Mouse (Mus musculus) v-Abl transformed pro-B cells (cell line): Measurements from ENCODE around the gene Coq5.

Source experiments
- in situ Hi-C, 2 experiments: fragments of 400-800 bp; cut with MboI; formaldehyde crosslinking; loops; one replicate each; pipeline ENCODE4 v1.15.1; 2025; ENCODE audit not compliant: unreplicated experiment in 2 of 2

The Coq5 gene

DNA sequence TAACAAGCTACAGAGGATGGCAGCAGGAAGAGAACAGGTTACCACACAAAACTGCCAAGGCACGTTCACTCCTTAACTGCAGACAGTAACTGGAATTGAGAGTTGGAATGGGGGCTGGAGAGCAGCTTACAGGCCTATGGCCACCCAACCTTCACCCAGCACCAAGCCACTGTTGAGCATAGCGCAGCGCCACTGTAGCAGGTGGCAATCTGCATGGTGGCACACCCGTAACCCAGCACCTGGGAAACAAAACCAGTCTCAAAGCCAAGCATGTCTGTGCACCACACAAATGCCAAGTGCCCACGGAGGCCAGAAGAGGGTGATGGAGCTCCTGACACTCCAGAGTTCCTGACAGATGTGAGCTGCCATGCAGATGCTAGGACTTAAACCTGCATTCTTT, 13.1 kb upstream of the Coq5 start:
- in situ Hi-C loops, result no loop called here

DNA sequence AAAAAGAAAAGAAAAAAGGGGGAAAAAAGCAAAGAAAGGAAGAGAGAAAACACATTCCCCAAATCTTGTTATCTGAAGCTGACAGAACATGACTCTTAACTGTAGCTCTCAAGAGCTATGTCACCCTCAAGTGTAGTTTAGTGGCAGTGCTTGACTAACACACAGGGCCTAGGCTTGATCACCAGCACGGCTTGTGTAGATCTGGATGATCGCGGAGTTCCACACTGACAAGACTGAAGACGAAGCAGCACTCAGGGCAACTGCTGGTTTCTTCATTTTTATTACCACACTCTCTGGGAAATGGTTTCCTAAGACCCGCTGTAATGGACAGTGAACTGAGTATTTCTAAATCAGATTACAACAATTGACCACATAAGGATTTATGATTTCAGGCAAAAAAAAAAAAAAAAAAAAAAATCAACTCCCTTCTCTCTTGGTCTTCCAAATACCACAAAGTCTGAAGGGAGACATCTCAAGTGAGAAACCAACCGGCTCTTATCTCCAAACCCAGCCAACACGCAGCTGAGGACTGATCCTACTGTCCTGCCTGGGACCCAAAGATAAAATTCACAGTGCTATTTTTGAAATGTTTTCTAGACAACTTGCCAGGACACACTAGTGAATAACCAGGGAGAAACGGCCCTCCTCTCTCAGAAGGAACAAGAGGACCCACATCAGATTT, 12.5 kb upstream of the Coq5 start:
- in situ Hi-C loops, result no loop called here

DNA sequence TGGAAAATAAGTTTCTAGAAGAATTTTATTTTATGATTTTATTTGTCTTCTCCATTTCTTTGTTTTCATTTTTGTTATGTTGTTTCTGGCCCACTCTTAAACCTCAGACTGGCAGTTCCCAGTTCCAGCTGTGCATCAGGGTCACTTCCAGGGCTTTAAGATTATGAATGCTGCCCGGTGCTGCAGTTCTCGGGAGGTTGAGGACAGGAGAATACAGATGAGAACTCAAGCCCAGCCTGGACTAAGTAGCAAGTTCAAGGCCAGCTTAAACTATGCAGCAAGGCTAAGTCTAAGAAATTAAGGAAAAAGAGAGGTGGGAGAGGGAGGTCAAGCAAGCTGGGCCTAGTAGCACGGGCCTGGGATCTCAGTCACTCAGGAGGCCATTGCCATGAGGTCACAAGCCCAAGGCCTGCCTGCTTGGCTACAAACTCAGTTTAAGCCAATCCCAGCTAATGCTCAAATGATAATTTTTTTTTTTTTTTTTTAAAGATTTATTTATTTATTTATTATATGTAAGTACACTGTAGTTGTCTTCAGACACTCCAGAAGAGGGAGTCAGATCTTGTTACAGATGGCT, 11.9 kb upstream of the Coq5 start:
- in situ Hi-C loops, result no loop called here

DNA sequence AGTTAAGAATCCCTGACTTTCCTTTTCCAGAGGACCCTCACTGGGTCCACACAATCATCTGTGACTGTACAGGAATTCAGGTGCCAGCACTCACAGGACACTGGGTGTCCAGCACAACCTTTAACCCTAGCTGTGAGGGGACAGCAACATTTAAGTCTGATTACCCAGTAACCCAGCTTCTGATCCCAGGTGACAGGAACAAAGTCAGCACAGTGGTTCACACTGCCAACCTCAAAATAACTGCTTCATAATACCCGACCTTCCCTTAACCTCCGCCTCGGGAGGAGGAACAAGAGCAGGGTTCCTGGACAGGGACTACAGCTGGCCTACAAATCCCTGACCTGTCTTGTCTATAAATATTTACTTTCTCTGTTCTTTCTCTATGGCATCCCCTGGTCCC, 11.2 kb upstream of the Coq5 start:
- in situ Hi-C loops, result no loop called here

DNA sequence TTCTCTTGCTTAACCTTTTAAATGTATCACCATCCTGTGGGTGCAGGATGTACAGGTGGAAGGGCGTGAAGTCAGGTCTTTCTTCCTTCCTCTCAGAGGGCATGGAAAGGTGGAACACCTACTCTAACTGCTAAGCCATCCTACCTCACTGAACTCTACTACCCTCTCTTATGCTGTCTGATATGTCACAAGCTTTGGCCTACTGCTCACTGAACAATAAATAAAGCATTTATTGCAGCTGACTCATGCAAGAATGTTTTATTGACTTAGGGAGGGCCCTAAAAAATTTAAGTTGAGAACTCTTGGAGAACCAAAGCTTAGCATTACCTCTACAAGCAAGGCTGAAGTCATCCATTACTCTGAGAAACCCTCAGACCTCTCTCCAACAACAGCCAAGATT, 9.5 kb upstream of the Coq5 start:
- in situ Hi-C loops, result no loop called here

DNA sequence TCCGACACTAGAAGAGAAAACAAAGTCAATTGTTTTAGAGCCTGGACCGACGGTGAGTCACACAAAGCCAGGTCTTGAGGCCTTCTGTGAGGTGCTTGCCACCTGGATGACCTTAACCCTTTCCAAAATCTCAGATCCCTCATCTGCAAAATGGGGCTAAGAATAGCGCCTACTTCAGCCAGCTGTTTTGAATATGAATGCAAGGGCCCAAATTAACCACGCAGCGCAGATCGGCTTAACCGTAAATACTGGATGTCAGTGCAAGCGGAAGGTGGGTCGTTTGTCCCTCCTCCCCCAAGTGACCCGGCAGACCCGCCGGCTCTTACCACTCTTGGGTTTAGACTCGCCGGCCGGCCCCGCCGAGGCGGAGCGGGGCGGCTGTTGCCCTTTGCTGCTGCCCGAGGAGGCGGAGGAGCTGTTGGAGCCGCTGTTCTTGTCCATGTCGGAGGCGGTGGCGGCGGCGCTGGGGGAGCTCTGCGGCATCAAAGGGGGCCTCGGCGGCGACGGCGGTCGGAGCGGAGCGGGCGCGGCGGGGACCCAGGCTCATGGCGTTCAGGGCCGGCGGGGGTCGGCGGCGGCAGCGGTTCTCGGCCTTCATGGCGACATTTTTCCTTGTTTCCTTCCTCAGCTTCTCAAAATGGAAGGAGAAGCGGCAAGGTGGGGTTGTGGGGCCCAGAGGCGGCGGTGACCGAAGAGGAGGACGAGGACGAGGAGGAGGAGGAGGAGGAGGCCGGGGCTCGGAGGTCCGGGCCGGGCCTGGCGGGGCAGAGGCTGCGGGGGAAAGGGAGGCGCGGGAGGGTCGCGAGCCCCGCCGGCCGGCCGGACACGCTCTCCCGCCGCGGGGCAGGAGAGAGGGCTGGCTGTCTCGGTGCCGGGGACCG, 7.3 kb upstream of the Coq5 start:
- in situ Hi-C loops, result no loop called here

DNA sequence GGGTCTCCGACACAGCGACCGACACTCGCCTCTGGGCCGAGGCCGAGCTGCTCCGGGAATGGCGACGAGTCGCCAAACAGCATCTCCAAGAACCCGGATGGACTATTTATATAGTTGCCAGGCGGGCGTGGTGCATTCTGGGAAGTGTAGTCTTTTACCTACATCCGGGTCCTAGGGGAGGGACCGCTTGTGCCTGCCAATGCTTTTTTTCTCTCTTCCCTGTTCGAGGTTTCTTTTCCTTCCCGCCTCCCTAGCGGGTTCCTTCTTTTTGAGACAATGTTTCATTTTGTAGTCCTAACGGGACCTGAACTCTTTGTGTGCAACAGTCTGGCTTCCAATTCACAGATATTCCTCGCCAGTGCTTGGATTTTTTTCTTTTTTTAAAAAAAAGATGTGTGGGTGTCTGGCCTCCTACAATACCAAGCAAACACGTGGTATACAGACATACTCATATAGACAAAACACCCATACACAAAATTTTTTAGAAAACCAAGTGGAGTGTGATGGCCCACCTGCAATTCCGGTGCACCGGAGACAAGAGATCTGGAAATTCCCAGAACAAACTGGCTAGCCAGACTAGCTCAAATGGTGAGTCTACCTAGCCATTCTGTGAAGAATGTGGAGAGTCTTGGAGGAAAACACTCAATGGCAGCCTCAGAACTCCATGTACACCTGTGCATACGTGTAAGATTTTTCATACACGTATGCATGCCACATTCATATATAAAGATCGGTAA, 6.5 kb upstream of the Coq5 start, which contains the start of gene Rnf10:
Gene Rnf10 (minus strand): TSS at position 87 of the 737 bp plus-strand sequence.
- in situ Hi-C loops, result no loop called here

DNA sequence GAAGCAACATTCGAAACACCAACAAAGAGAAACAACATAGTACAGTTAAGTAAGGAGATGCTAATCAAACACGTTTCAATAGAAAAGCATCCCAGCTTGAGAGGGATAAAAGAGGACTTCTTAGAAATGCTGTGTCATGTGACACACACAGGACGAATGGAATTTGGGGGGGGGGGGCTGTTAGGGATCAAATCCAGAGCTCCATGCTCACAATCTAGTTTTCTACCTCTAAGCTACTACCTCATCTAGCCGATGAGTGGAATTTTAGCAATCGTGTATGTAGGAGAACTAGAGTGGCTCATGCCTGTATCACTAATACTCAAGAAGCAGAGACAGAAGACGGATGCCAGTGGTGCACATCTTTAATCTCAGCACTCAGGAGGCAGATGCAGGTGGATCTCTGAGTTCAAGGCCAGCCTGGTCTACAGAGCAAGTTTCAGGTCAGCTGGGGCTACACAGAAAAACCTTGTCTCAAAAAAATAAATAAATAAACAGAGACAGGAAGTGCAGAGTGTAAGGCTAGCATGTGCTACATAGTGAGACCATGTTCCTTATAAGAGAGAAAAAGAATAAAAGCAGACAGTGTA, 5.8 kb upstream of the Coq5 start:
- in situ Hi-C loops, result no loop called here

DNA sequence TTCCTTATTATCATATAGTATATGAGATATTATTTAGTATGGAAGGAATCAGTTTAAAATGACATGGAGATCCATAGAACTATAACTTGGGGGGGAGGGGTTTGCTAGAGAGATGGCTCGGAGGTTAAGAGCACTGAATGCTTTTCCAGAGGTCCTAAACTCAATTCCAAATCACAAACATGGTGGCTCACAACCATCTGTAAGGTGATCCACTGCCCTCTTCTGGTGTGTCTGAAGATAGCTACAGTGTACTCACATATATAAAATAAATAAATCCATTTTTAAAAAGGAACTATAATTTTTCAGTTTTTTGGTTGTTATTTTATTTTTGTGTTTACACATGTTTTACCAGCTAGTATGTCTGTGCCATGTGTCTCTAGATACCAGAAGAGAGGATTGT, 5.1 kb upstream of the Coq5 start:
- in situ Hi-C loops, result no loop called here

DNA sequence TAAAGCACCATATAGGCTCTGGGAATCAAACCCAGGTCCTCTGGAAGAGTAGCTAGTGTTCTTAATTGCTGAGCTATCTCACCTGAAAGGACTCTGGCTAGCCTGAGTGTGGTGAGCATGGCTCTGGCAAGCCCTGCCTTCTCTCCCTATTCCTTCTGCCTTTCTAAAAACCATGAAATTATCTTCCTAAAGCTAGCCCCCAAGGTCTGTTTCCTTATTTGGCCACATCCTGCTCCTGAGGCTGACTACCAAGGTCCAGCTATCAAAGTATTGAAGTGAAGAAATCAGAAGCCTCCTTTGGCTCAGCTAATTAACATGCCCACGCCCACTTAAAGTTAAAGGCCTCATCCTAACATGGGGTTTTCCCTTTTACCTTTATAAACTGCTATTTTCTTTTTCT, 4.7 kb upstream of the Coq5 start:
- in situ Hi-C loops, result loop anchor here in 1 of 2 experiments (25.0 kb wide), 1 partner anchor 163 kb away; the partner anchor contains the start of gene Msi1

DNA sequence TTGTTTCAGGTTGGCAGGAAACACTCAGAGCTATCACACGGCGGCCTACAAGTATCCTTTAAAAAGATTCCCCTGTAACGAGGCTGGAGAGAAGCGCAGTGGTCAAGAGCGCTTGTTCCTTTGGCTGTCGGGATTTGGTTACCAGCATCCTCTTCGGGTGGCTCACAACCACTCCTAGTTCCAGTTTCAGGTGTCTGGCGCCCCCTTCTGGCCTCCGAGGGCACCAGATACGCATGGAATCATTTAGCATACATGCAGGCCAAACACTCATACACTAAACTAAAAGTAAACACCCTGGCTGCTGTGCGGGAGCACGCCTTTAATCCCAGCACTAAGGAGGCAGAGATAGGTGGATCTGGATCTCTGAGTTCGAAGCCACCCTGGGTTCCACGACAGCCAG, 3.5 kb upstream of the Coq5 start:
- in situ Hi-C loops, result loop anchor here in 1 of 2 experiments (25.0 kb wide), 1 partner anchor 161 kb away; the partner anchor contains the start of gene Msi1

DNA sequence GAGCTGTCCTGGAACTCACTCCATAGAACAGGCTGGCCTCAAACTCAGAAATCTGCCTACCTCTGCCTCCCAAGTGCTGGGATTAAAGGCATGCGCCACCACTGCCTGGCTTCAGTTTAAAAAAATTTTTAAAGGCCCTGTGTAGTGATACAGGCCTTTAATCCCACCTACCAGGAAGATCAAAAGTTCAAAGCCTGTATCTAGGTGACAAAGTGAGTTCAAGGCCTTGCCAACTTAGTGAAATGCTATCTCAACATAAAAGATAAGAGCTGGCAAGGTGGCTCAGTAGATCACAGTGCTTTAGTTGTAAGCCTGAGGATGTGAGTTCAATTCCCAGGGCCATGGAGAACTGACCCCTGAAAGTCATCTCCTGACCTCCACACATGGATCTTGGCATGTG, 1.4 kb upstream of the Coq5 start:
- in situ Hi-C loops, result loop anchor here in 1 of 2 experiments (25.0 kb wide), 1 partner anchor 159 kb away; the partner anchor contains the start of gene Msi1

DNA sequence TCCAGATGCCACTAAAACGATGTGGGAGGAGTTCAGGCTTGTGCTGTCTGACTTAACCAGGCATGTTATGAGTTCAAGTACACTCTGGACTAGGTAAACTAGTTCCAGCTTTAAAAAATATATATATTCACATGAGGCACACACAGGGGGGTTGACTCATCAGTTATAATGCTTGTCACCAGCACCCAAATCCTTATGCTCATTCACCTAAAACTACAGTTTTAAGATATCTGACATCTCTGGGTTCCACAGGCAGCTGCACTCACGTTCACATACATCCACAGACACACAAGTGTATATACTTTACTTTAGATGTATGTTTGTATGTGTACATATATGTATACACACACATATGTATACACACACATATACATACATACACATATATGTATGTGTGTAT, 681 bp upstream of the Coq5 start:
- in situ Hi-C loops, result loop anchor here in 1 of 2 experiments (25.0 kb wide), 1 partner anchor 159 kb away; the partner anchor contains the start of gene Msi1

DNA sequence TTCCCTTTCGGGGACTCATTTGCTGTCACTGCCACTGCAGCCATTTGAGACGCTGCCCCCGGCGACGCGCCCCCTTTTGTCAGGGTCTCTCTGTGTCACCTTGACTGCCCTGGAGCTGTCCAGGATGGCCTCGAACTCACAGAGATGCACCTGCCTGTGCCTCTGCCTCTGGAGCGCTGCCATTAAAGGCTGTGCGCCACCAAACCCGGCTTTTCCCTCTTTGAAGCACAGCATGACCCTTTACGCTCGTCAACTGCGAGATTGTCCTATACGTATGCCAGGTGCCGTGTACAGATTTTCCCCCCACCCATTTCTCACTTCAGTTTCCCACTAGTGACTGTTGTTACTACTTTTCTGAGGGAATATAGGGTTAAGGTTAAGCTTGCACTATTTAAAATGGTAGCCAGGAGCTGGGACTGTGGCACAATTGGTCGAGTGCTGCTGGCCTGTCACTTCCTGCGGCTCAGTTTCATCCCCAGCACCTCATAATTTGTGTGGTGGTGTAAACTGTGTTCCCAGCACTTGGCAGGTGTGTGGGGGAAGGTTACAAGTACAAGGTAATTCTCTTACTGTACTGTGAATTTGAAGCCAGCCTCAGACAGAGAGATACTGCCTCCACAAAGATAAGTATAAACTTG, 703 bp downstream of the Coq5 start:
- in situ Hi-C loops, result loop anchor here in 1 of 2 experiments (25.0 kb wide), 1 partner anchor 157 kb away; the partner anchor contains the start of gene Msi1

DNA sequence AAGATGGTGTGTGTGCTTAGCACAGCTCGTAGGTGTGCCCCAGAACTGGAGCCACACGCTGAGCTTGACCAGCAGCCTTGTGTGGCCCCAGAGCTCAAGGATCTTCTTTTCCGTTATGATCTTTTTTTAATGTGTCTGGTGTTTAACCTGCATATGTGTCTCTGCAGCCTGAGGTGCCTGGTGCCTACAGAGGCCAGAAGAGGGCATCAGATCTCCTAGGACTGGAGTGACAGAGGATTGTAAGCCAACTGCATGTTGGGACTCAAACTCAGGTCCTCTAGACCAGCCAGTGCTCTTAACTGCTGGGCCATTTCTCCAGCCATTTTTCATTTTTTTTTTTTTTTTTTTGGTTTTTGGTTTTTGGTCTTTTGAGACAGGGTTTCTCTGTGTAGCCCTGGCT, 5.3 kb downstream of the Coq5 start:
- in situ Hi-C loops, result loop anchor here in 1 of 2 experiments (25.0 kb wide), 1 partner anchor 153 kb away; the partner anchor contains the start of gene Msi1

DNA sequence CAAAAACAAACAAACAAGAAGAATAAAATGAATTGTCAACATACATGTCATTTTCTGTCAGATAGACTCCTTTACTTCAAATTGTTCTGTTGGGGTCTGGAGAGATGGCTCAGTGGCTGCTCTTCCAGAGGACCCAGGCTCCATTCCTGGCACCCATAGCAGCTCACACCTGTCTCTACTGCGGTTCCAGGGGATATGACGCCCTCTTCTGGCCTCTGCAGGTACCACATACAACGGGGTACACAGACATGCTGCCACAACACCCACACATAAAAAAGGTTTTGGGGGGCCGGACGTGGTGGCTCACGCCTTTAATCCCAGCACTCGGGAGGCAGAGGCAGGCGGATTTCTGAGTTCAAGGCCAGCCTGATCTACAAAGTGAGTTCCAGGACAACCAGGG, 14.7 kb downstream of the Coq5 start:
- in situ Hi-C loops, result loop anchor here in 1 of 2 experiments (25.0 kb wide), 1 partner anchor 143 kb away; the partner anchor contains the start of gene Msi1

DNA sequence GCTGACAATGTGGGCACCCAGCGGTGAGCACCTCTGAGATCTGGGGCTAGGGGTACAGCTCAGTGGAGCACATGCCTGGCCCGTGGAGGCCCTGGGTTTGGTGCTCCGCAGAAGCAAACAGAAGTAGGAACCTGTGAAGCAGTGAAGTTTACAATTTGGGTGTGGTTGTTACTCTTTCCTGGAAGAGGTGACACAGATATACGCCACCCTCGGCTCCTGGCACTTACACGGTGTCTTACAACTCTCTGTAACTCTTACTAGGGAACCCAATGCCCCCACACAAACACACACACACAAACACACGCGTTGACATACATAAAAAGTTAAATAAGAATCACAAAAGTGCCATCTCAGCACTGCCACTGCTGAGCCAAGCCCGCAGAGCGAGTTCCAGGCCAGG, 16.9 kb downstream of the Coq5 start:
- in situ Hi-C loops, result loop anchor here in 1 of 2 experiments (25.0 kb wide), 1 partner anchor 141 kb away; the partner anchor contains the start of gene Msi1

DNA sequence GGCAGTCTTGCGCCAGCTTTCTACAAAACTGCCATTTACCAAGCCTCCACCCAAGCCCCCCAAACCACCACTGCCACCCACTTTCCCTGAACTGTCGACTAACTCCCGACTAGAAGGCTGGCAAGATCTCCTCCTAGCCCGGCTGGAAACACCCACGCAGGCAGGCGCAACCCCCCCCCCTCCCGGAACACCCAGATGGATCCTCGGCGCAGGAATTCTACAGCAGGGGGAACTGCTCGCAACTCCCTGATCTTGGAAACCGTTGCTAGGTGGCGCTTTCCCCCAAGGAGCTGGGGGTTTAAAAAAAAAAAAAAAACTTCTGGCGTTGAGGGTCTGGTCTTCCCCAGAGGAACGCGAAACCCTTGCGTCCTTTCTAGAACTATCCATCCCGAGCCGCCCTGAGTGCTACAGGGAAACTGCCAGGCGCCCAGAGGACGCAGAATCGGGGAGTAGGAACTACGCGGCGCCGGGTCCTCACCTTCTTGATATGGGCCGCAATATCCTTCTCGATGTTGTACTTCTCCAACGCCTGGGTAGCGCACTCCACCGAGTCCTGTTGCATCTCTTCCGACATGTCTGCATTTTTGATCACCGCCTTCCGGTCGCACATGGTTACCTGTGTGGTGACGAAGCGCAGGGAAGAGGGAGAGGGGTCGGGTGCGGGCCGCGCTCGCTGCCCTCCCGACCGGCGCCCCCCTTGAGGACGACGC, 20.7 kb downstream of the Coq5 start:
- in situ Hi-C loops, result loop anchor here in 1 of 2 experiments (5.0 kb wide), 1 partner anchor 47 kb away; the partner anchor contains the start of gene Cox6a1
